ENCODE assay signal across 17 mouse cellular contexts in the genomic region with DNA sequence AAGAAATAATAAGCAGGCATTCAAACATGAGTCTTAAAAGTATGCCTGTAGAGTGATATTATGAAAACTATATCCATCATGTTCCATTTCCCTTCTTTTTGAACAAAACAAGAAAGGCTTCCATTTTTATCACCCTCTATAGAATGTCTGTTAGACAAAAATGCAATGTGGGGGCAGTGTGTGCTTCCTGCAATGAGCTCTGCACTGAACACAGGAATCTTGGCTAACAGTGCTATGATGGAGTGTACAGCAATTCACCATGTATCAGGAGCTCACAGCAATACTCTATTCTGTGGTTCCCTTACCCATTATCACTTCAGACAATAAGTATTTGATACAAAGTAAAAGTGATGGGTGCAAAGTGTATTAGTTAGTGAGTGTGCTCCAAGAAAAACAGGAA.
DNase-seq lines count a peak whose midpoint lies in the region; ATAC-seq lines count a peak whose summit lies in the region.
"Had no signal": no experiment of that assay in that cellular context is flagged by ENCODE, and none has a peak within 500 bp of the region (broad histone marks: within the 10 kb centered on the region; RNA-seq: fewer than 3 reads in every experiment).

No protein-coding gene starts in this region.

- peak; percentile 95 for ATAC-seq in frontal cortex, adult (ENCODE audit: low TSS enrichment)
- ATAC-seq: activated CD4-positive, CD25-positive, alpha-beta regulatory T cell, adult 4 months; CD4-positive, CD25-positive, alpha-beta regulatory T cell, adult 4 months; intestine, postnatal 0 days had no signal

- DNase-seq in frontal cortex, postnatal 10 days (ENCODE audit: low spot score in 2 of 2), result no peak
- peak; percentile 29 for DNase-seq in right cerebral cortex, adult 18-20 months
- DNase-seq in right cerebral cortex, postnatal 14 days, result no peak
- peak; percentile 44 for DNase-seq in telencephalon, adult 2 months (ENCODE audit: low read depth, low spot score)
- no peak for DNase-seq in kidney, postnatal 4 days
- DNase-seq: adrenal gland, postnatal 14 days; cerebellum, adult 18-20 months; cerebellum, adult 9-10 months; cerebellum, postnatal 25 days; gastrocnemius, postnatal 25 days; heart, adult 18-20 months; heart, postnatal 10 days; heart, postnatal 36 days had no signal

Comparison
In these comparisons a context has a peak if more than half of its experiments do, and no peak if none do; other contexts are left out.
1. DNase-seq: peak in right cerebral cortex, adult 18-20 months (single experiment) and telencephalon, adult 2 months (single experiment); none in frontal cortex, postnatal 10 days (0 of 2), right cerebral cortex, postnatal 14 days (single experiment) and kidney, postnatal 4 days (0 of 2).